Mouse (Mus musculus) layer of hippocampus, adult 2 months (tissue): ENCODE results near the gene Cstf1. TPM values are rescaled to one million over a fixed set of nuclear protein-coding genes. Genes with fewer than 3 reads are reported as not detected.

ENCODE experiments used
- DNase-seq, 2 experiments: peaks; one replicate each; pipeline ENCODE4 v3.0.0; 2022; ENCODE audit warnings: low spot score in 2 of 2
- H3K27ac ChIP-seq: fragments of 200-600 bp; 2 replicates; pipeline ENCODE4 v1.8.1; 2022
- H3K4me3 ChIP-seq: fragments of 200-600 bp; 2 replicates; pipeline ENCODE4 v1.8.1; 2022; ENCODE audit warnings: mild to moderate bottlenecking
- CTCF ChIP-seq: fragments of 200-600 bp; conservative IDR thresholded peaks from 2 replicates; pipeline ENCODE4 v1.8.1; 2022; ENCODE audit warnings: antibody characterized with exemption, mild to moderate bottlenecking, moderate library complexity
- total RNA-seq, 2 experiments: library from RNA; stranded (reverse); gene quantifications; 2 replicates each; pipeline ENCODE4 v1.2.3; 2021

The Cstf1 gene
- total RNA-seq, 2 experiments from 2014 or later, result 27.7 to 28.5 TPM

DNA sequence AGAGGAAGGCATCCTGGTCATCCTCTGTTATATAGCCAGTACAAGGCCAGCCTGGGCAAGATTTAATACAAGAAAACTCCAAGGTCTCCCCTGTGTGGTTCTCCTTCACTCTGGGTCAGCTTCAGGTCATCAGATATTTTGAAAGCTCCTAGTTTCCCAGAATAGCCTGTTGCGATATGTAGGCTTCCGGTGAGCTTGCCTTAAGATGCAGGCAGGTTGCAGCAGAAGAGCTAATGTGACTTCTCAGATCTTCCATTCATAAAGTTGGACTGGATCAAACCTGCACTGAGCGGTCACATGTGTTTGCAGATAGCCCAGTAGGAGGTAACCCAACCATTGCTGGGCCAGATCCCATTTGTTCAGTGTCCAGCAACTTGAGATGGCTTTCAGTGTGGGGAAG, 14.2 kb downstream of the Cstf1 start:
- no peak for DNase-seq
- no peak overlapping the region for H3K27ac ChIP-seq
- no peak for TF ChIP-seq CTCF
- H3K4me3 ChIP-seq, result no peak overlapping the region

DNA sequence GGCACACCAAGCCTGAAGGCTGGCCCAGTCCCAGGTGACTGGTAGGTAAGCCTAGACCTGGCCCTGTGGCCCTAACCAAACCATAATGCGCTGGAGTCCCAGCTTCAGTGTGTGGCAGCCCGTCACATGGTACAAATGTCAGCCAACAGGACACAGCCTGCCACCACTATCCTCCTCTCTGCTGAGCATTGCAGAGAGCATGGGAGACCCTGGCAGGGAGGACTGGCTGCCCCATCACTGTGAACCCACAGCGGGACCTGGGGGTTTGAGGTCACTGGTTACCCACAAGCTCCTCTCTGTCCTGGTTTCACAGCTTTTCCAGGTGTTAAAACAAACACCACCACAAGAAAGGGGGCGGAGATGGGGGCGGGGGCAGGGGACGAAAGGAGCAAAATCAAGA, 19.9 kb downstream of the Cstf1 start:
- TF ChIP-seq CTCF, result no peak
- DNase-seq, result no peak
- Histone ChIP-seq H3K4me3 (no peak overlapping the region), H3K27ac (no peak overlapping the region)

DNA sequence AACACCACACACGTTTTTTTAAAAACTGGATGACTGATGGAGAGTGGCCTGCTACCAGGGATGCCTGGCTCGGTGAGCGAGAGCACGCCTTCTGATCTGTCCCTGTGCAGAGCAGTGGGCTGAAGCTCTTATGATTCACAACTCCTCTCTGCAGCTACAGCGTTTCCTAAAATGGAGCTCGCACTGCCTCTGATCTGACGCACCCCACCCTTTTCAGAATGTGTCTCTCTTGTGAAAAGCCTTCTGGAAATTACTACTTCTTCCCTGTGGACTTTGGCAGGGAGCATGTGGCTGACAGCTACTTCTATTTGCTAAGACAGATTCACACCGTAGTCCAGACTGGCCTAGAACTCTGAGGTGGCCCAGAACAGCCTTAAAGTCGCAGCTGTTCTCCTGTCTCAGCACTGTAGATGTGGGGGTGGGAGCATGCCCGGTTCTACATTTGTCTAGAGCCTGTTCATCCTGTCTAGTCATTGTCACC, 21.6 kb downstream of the Cstf1 start:
- Histone ChIP-seq H3K27ac (peak overlapping the region; percentile 68), H3K4me3 (no peak overlapping the region)
- DNase-seq, result peak; percentile 27 to 41
- no peak for TF ChIP-seq CTCF

DNA sequence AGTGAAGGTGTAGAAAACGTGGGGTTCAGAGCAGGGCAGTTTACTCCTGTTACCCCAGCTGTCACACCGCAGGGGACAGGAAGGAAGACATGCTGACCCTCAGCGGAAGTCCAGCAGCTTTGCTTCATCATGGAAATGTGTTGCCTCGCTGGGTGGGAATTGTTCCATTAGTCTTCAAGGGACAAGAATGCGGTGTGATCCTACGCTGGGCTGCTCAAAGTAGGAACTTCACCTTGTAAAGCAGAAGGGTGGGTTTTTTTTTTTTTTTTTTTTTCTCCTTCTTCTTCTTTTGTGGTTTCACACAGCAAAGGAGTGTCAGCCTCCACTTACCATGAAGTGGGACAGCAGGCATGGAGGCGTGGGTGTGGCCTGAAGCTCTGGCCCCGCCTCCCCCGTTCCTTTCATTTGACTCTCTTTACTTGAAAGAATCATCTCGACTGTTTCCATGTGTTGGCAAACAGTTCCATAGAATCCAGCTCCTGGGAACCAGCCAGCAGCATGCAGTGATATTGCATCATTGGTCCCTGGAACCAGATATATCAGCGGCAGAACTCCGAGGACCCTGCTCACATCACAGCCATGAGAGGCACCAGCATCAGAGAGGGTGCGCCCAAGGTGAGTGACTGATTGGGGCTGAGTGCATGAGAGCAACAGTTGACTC, 23.0 kb downstream of the Cstf1 start, which contains the start of gene Cass4:
Cass4 (plus strand) TSS at position 404 of the 661 bp plus-strand sequence.
- no peak for DNase-seq
- peak within 1 kb of the TSS; percentile 68 for H3K27ac ChIP-seq
- no peak within 1 kb of the TSS for H3K4me3 ChIP-seq
- TF ChIP-seq CTCF, result no peak

DNA sequence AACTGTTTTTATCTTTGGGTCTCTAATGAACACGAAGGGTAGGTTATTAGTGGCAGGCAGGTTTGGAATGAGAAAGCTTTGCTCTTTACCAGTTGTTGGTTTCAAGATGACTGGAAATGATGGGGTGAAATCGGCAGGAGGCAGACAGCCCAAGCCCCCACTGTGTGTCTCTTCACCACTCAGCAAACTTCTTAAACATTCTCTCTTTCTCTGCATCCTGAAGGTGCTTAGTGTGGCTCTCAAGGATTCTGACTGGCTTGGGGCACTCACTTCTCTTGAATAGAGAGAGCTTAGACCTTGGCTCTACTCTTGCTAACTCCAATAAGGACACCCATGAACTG, 23.5 kb downstream of the Cstf1 start:
- H3K4me3 ChIP-seq, result no peak overlapping the region
- TF ChIP-seq CTCF, result no peak
- no peak overlapping the region for H3K27ac ChIP-seq
- DNase-seq, result no peak

DNA sequence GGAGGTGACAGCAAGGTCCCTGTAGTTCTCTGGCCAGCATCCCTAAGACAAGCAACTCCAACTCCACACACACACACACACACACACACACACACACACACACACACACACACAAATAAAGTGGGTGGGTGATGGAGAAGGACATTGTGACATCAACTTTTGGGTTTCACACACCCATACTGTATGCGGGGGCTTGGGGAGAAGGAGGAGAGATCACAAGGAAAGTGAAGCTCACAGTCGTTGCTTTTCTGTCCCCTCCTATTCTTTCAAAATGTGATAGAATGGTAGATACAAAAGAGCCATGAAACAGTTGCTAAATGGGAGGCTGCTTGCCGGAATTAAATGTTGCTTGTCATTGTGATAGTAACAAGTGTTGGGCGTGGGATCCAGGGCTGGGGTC, 24.2 kb downstream of the Cstf1 start:
- no peak overlapping the region for H3K27ac ChIP-seq
- no peak for TF ChIP-seq CTCF
- no peak for DNase-seq
- no peak overlapping the region for H3K4me3 ChIP-seq

DNA sequence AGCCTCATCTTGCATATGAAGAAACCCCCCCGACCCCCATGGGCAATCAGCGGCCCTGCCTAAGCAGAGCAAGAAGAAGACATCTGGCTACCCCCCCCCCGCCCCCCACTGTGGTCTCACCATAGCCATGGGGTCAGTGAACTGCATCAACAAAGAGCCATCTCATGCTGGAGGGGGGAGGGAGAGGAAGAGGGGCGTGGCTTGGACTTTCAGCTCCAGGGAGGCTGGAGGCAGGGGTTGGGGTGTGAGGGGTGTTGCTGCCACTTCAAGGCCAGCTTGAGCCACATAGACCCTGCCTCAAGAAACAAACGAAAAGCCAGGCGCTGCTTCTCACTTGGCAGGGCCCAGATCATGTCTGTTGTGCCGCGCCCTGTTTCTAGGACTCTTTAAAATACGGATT, 25.5 kb downstream of the Cstf1 start:
- Histone ChIP-seq H3K27ac (no peak overlapping the region), H3K4me3 (no peak overlapping the region)
- no peak for TF ChIP-seq CTCF
- DNase-seq, result no peak

DNA sequence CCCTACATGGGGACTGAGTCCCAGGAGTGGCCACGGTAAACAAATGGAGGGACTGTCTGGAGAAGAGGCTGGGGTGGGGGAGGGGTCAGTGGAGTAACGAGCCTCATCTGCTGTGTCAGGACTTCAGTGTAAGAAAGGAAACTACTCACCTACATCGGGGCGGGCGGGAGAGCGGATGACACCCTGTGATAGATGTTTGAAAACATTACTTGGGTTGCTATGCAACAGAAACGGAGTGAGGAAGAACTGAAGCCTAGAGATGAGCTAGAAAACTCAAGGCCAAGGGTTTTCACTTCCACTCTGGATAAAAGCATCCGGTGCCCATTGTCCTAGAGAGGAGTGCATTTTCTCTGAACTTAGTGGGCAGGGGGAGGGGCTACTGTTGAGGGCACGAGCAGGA, 29.4 kb downstream of the Cstf1 start:
- no peak overlapping the region for H3K27ac ChIP-seq
- H3K4me3 ChIP-seq, result no peak overlapping the region
- DNase-seq, result no peak
- no peak for TF ChIP-seq CTCF

DNA sequence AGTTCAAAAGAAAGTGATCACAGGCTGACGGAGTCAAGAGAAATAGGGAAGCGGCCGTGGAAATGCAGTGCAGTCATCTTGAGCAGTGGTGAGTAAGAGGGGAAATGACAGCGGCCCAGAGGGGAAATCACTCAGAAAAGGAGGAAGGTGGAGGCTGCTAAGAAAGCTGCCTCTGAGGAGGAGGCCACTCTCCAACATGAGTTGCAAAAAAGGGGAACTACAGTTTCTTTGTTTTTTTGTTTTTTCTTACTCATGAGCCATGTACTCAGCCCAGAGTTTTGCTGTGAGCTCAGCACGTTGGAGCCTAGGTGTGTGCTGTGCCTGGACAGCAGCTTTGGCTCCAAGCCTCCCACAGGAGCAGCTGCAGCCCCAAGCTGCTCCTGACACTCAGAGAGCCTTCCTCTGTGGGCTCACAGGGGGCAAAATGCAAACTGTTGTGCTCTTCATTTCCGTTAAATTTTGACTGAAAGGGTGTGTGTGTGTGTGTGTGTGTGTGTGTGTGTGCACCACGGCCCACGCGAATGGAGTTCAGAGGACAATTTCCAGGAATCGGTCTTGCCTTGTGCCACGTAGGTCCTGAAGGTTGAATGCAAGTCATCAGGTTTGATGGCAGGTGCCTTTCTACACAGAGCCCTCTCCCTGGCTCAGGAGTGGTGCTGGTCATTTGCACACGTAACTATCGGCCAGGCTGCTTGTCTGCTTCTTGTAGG, 30.8 kb downstream of the Cstf1 start:
- TF ChIP-seq CTCF, result no peak
- DNase-seq, result no peak

DNA sequence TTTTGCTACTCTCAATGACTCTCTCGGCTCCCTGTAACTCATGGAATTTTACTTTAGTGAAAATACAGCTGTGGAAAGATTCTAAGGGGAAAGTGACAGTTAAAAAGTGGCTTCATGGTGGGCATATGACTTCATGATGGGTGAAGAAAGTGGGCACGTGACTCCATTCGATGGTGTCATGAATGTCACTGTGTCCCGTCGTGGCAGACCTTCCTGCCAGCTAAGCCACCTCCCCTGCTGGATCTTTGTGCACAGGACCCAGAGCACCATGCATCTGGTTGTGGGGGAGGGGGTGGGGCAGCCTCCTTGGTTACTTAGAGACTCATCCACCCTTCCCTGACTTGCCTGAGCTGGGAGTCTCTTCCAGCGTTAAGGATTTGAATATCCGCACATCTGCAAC, 33.8 kb downstream of the Cstf1 start:
- Histone ChIP-seq H3K27ac (no peak overlapping the region), H3K4me3 (no peak overlapping the region)
- DNase-seq, result no peak
- no peak for TF ChIP-seq CTCF

More for the DNA sequence above, 30.8 kb downstream of the Cstf1 start:
- no peak overlapping the region for H3K4me3 ChIP-seq
- no peak overlapping the region for H3K27ac ChIP-seq

DNA sequence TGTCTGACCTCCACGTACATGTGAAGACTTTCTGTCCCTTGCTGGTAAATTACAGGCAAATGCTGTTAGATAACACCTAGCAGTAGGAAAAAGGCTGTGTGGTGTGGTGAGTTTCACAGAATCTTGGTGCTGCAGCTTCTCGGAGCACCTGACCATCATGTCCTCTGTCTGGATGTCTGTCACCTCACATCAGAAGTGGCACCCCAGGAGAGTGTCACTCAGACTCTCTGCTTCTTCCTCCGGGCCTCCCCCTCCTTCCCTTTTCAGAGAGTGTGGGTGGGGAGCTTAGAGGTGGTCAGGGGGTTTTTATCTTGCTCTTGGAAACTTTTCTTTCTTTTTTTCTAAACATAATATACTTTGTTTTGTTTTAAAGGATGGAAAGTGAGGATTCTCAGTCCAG, 34.5 kb downstream of the Cstf1 start:
- no peak for DNase-seq
- TF ChIP-seq CTCF, result no peak
- Histone ChIP-seq H3K27ac (no peak overlapping the region), H3K4me3 (no peak overlapping the region)

DNA sequence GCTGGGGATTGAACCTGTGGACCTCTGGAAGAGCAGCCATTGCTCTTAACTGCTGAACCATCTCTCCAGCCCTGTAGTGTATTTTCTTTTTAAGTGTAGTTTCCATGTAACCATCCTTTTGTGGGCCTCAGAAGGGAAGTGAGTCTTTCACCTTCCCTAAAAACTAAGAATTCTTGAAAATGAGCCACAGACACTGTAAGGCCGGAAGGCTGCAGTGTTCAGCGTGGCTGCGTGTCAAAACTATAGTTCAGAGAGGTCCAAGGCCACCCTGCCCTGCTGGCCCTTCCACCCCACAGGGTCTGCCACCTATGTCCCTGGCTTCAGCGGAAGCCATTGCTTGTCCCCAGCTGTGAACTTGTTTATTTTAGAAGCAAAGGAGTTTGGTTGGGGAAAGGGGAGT, 35.7 kb downstream of the Cstf1 start:
- no peak overlapping the region for H3K4me3 ChIP-seq
- DNase-seq, result no peak
- no peak for TF ChIP-seq CTCF
- H3K27ac ChIP-seq, result no peak overlapping the region

DNA sequence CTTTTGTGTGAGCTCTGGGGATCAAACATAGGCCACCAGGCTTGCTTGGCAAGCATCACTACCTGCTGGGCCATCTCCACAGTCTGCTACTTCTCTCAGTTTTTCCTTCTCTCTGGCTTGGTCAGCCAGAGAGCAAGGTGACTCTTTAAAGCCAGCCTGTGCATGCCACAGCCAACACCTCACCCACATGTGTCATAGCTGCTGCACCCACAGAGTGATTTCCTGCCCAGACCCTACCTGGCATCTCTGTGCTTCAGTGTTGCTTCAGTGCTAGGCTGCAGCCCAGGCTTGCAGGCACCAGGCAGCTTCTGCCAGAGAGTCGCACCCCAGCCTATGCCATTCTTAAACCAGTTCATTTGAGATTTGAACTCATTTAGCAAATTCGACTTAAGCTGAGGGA, 37.0 kb downstream of the Cstf1 start:
- Histone ChIP-seq H3K4me3 (no peak overlapping the region), H3K27ac (no peak overlapping the region)
- no peak for DNase-seq
- no peak for TF ChIP-seq CTCF

DNA sequence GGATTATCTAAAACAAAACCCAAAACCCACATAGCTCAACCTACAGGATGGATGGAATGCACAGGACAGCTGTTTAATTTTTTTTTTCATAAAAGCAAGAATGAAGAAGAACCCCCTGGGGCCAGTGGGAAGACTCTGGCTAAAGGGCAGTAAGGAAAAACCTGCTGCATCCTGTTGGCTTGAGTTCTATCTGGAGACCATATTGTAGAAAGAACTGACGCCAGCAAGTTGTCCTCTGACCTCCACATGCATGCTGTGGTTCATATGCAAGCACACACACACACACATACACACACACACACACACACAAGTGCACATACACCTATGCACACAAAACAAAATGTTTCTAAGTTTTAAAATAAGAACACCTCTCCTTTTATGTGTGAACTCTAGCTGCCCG, 40.2 kb downstream of the Cstf1 start:
- Histone ChIP-seq H3K27ac (no peak overlapping the region), H3K4me3 (no peak overlapping the region)
- TF ChIP-seq CTCF, result no peak
- DNase-seq, result no peak
